Mouse (Mus musculus) spleen, postnatal 10 days (tissue): ENCODE data around the gene Upf2.
"Not testable (repeated sequence)": the region's sequence is repeated elsewhere in the genome, so short reads cannot be mapped to it uniquely, and the experiment has no call there.

Experiments
- DNase-seq, 2 experiments: peaks; one replicate each; pipeline ENCODE4 v3.0.0; 2021 to 2022; ENCODE audit warnings: low spot score in 2 of 2

Upf2 gene

DNA sequence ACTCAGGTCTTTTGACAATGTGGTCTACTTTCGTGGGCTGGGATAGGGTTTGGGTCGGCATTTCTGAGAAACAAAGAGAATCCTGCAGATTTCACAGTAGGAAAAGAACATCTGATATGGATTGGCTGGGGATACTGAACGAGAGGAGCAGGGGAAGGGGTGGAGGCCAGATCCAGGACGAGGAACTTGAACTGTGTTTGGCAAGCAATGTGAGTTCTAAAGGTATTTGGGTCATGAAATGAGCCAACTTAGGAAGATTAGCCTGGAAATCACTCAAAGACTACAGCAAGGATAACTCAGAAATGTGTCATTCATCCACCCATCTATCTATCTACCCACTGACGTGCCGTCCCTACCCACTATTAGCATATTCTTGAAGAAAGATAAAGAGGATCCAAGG is 116.1 kb downstream of the Upf2 start:
- DNase-seq: no peak

GRCm38 (mm10) chr2:6070925-6071324 is 119.7 kb downstream of the Upf2 start:
- DNase-seq: no peak

DNA sequence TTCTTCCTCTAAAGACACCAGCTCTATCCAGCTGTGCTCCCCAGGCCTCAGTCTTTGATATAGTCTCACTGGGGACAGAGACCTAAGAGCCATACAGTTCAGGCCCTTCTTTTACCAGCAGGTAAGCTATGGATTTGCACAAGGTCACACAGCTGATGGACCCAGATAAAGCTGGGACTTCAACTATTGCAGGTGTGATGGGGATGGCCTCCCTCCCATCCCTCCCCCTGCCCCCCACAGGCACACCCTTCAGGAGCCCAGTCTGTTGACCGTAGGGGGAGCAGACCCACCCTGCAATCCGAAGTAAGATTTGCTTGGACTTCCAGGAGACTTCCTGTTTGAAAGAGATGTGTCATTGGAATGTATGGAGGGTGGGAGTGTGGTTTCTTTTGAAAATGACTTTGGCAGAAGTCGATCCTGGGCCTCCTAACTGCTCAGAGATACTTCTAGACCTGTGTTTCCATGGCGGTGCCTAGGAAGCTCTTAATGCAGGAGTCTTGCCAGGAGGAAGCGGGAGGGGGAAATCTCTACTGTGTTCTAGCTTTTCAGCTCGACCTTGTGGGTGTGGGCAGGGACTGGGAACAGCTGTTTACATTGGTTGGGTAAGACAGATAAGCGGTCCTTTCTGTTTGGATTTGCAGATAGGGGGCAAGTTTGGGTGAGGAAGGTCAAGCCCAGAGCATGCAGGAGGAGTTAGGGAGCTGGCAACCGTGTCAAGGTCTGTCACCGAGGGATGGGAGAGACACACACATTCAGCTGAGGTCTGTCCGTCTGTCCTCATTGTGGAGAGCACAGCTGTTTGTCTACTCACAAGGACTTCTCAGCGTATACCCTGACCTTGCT is 120.5 kb downstream of the Upf2 start:
- DNase-seq: no peak

GRCm38 (mm10) chr2:6072685-6073260 is 121.5 kb downstream of the Upf2 start:
- DNase-seq: no peak

DNA sequence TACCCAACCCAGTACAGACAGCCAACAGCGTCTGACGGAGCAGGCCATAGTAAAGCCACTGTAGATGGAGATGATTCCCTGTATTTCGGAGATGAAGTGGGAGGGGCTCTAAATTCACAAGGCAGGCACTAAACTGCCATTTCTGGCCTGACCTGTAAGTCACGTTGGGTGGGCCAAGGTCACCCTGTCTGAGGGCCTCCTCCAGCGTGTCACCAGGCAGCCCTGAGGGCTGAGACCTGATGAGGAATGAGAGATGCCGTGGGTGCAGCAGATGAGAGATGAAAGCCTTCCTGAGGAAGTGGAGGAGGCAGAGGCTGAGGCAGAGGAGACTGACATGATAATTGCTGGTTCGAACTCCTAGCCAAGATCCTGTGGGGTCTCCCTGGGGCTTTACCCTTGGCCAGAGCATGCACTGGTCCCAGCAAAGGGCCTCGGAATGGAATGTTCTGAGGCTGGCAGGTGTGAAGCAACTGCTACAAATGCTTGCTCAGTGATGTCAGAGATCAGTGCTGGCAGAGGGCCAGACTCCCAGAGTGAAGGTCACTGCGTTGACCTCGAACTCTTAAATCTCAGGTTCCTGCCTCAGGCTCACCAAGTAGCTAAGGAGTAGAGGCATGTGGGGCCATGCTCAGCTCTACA is 123.7 kb downstream of the Upf2 start:
- no peak for DNase-seq

DNA sequence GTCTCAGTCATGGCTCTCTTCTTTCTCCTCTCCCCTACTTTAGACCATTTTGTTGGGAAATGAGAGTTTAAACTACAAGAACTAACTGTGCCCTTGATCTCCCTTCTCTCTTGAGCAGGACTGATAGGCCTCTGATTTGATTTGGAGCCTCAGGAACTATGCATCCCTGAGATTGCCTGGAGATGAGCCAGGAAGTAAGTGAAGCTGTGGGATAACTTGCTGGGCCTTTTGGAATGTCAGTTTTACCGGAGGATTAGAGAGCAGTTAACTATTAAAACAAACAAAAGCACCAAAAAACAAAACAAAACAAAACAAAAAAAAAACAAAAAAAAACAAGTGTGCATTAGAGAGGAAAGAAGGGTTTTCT is 124.2 kb downstream of the Upf2 start:
- no peak for DNase-seq

- no peak for DNase-seq
Observed at GRCm38 (mm10) chr2:6080037-6080436, 128.8 kb downstream of the Upf2 start.

- DNase-seq: no peak
Observed at GRCm38 (mm10) chr2:6081108-6081507, 129.8 kb downstream of the Upf2 start.

DNA sequence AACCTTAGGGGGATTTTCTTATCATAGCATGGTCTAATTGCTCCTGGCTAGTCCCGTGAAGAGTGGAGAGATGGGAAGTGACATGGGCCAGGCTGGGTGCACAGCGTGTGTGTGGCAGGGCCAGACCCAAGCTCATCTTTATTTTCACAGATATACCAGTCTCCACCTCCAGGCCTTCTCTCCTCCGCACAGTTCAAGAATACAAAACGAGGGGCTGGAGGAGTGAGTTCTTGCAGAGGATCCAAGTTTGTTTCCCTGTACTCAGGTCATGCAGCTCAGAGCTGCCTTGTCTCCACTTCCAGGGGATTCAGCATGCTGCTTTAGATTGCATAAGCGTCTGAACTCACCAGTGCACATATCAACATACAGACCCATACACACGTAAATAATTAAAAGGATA is 131.3 kb downstream of the Upf2 start:
- DNase-seq: no peak

DNA sequence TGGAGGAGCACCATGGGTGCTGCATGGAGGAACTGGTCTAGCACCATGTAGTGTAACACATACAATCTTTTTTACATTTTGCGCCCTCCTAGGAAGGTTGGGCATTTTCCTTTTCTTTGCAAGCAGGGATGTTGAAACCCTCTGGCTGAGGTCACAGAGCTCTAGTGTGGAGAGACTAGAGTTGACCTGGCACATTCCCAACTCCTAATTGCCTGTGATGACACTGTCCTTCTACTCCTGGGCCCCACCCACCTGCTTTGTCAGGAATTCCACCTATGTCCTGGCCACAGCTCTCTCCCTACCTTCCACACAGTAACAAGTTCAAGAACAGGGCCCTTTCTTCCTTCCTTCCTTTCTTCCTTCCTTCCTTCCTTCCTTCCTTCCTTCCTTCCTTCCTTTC is 132.4 kb downstream of the Upf2 start:
- no peak for DNase-seq

DNA sequence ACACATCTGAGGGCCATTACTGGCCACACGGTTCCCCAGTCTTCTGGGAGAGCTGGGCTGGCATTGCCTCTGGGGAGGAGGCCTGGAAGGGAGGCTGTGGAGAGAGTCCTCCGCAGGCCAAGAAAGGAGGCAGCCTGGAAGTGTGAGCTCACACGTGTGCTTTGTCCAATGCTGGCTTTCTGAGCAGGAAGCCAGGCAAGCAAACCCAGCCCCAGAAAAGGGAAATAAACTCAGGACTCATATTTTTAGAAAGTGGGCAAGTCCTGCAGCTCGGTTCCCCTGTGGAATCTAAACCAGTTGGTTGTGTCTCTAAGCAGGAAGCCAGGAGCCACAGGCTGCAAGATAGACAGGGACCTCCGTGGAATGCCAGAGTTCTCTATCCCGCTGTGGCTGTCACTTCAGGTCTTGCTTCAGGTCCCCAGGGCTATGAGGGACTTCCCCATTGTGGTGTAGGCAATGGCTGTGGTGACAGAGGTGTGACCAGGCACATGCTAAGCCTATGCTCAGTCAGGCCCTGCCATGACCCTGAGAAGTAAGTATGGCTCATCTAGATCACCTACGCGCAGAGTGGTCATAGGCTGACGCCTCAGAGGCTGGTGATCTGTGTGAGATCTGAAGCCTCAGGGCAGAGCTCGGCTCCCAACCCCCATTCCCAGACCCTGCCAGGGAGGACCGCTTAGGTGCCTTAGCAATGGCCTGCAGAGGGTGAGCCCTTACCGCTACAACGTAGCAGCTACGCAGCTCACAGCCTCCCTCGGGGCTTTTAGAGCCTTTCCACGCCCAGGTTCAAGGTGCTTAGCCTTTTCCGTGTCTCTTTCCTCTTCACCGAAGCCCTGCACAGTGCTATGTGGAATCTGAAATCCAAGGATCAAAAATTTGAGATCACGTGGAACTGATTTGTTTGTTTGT is 134.6 kb downstream of the Upf2 start:
- peak in 1 of 2 experiments; percentile 34 for DNase-seq

GRCm38 (mm10) chr2:6087151-6087550 is 135.9 kb downstream of the Upf2 start:
- DNase-seq: no peak

DNA sequence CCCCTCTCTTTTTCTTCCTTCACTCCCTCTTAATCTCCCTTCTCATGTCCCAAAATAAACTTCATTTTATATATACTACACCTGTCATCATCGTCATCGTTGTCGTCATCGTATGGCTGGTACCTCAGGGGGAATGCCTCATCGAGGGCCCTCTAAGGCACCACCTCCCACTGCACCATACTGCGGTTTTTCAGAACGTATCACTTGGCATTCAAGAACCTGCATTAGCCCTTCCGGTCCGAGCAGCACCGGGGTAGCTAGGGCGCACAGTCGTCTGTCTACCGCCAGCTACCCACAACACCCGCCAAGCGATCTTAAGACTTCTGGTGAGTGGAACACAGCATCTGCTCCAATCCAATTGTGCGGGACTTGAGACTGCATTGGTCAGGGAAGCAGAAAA is 138.7 kb downstream of the Upf2 start:
- DNase-seq: not testable (repeated sequence)

DNA sequence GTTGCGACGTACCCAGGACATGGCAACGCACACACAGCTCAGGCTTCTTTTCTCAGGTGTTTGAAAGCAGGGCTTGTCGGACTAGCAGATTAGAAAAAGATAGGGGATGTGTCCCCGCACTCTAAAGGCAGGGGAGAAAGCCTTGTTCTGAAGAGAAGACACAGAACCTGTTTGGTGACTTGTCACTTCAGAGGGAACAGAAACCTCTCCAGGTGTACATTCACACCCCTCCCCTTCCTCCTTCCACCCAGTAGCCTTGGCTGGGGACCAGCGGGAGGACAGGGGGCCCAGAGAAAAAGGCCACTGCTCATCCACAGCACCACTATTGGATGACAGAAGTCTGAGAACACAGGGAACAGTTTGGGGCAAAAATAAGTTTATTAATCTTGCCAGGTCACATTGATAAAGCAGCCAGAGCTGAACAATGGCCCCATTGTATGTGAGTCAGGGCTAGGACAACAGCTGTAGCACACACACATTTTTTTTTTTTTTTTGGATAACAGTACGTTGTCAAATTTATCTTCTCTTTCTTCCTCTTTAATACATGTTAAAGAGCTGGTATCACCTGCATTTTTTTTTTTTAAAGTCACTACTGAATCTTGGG is 145.9 kb downstream of the Upf2 start:
- no peak for DNase-seq

- no peak for DNase-seq
Observed at GRCm38 (mm10) chr2:6098924-6099323, 147.7 kb downstream of the Upf2 start.

DNA sequence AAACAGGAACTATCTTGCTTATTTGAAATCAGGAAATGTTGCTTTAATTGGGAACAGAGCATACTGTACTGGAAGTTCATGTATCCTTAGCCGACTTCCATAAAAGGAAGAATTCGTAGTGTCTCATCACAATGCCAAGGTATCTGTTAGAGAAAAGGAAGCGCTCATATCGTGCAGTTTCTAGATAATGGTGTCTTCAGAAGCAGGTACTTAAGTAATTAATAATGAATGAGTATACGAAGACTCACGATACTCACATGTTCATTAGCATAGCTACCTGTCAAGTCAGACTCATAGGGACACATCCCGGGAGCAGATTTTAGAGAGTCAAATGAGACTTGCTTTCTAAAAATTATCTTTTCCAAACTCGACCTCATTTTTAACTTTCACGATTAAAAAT is 148.2 kb downstream of the Upf2 start:
- DNase-seq: no peak

- DNase-seq: peak in 1 of 2 experiments; percentile 18
Observed at GRCm38 (mm10) chr2:6100027-6100749, 148.9 kb downstream of the Upf2 start.

- no peak for DNase-seq
Observed at GRCm38 (mm10) chr2:6100755-6101154, 149.5 kb downstream of the Upf2 start.

- no peak for DNase-seq
Observed at GRCm38 (mm10) chr2:6105437-6105836, 154.2 kb downstream of the Upf2 start.
